Mouse (Mus musculus): ENCODE data around the gene Piezo1.

GRCm38 (mm10) chr8:122464985-122465384, 86.1 kb downstream of the Piezo1 start:
- TF ChIP-seq CTCF (IDR thresholded peaks at IDR 0.05; ENCODE audit: low read depth), result no peak
- TF ChIP-seq EP300 (IDR thresholded peaks at IDR 0.05; ENCODE audit: low read depth), result no peak
